Mouse (Mus musculus) bone marrow macrophage, adult 2 months (primary cell): ENCODE results near the gene Vdac2.

Source experiments
- CTCF ChIP-seq: IDR thresholded peaks from 2 replicates; pipeline ENCODE4 v1.5.1; 2012; ENCODE audit warnings: low read depth, mild to moderate bottlenecking, low read length, moderate library complexity
- POLR2A ChIP-seq: IDR thresholded peaks from 2 replicates; pipeline ENCODE4 v1.6.1; 2012; ENCODE audit warnings: mild to moderate bottlenecking, low read depth, low read length, borderline replicate concordance

DNA sequence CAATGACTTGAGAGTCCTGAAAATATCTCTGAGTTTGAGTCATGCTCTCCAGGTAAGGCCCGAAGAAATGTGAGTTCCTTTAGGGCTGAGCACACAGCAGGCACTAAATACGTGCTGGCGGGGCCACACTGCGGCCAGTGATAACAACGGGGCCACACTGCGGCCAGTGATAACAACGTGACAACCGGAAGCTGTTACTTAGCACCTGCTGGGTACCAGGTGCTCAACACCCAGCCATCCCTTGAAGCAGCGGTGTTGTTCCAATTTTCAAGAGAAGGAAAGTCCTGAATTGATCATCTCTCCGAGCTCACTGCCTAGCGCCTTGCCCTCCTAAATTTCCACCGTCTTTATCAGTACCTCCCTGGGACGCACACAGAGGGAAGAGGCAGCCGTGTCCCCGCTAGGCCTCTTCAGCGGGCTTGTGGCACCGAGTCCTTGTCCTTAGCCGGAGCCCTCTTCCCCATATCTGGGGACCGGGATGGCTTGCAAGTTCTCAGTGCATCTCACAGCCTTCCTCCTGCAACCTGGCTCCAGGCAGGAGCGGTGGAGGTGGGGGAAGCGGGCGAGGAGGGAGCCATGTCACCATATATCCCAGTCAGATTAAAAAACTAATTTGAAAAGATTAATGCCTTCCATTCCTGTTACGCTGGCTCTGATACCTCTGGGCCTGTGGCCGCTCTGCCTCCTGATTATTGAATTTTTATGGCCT is 25.5 kb downstream of the Vdac2 start:
- no peak for TF ChIP-seq CTCF
- no peak for TF ChIP-seq POLR2A
